Mouse (Mus musculus) spleen, adult 18-20 months (tissue): ENCODE results near the gene Nrgn.
A peak's percentile ranks its signal among the peaks of the same experiment; 100 is the strongest.

Source experiments
- DNase-seq, 2 experiments: peaks; one replicate each; pipeline ENCODE4 v3.0.0; 2022; ENCODE audit warnings: mixed read lengths in 2 of 2

The Nrgn gene

DNA sequence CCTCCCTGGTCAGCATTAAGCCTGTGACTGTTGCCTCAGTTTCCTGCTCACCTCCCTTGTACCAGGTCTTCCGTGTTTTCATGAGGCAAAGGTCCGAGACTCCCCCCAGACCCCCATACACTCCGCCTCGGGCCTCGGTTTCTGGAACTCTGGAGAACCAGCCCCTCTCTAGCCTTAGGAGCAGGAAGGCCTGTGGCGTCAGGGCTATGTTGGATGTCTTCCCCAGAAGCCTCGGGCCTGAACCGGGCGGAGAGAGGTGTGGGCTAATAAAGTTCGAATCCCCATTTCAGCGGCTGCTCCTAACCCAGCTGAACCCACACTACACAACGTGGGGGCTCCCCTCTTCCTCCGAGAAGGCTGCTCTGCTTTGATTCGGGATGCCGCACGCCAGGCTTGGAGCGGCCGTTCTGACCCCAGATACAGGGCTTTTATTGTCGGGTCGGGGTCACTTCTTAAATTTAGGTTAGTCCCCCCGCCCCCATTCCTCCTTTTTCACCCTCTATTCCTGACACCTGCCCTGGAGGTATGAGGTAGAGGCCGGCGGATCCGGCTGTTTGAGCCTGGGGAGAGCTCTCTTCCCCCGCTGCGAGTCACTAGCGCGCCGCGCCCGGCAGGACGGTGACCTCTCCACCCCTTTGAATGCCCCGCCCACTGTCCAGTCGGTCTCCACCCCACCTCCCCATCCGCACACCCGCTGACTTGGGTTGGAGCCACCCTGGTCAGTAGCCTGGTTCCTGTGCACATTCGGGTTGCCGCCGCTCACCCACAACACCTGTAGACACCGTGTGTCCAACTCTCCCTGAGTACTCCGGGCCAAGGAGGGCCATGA, 25.1 kb downstream of the Nrgn start, which contains the start of gene Esam:
Gene Esam (plus strand): TSS at position 683 of the 829 bp plus-strand sequence.
- peak in 1 of 2 experiments; percentile 26 for DNase-seq

DNA sequence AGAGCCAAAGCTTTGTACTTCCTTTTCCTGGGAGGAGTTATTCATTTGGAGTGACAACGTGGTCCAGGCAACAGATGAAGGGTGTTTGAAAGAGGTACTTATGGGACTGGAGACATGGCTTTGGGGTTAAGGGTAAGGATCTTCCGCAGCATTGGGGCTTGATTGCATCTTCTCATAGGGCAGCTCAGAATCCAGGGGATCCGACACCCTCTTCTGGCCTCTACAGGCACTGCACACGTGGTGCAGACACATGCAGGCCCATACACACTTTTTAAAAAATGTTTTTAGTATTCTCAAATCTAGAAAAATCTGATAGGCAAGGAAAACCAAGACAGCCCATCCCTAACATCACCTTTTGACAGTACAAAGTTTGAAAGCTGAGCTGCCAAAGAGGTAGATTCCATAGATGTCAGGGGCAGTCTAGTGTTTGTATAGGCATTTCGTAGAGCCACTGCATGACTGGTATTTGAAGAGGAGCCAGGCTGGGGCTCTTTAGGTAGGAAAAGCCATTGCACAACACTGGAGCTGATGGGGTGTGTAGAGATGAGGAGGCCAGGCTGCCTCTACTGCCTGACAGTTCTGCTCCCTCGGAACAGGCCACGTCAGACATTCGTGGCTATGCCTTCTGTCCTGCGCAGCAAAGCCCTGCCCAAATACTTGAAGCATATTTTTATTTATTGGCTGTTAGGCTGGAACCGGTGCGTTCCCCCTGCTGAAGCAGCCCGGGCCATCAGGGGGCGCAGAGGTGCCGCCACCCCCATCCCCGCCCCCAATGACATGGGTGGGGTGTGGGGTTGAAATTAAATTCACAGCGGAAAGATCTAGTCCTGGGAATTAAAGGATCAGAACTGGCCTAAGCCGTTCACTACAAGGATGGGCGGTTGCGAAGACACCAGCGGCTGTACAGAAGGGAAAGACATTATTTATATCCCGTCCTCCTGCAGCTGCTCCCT, 26.0 kb downstream of the Nrgn start:
- DNase-seq, result no peak

DNA sequence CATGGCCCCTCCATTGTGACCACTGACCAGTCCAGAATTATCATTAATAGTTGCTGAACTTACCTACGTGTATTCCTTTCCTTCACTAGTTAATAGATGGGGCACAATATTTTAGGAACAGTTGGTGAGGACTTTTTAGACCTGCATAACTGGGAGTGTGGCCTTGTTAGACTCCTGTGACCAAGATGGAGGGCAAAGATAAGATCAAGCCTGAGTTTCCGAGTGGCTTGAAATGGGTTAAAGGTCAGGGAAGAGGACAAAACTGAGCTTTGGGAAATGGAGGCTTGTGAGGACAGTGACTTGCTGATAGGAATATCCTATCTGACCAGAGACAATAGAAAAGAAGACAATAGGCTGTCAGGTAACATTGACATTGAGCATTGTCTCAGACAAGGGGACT, 27.2 kb downstream of the Nrgn start:
- DNase-seq, result no peak

DNA sequence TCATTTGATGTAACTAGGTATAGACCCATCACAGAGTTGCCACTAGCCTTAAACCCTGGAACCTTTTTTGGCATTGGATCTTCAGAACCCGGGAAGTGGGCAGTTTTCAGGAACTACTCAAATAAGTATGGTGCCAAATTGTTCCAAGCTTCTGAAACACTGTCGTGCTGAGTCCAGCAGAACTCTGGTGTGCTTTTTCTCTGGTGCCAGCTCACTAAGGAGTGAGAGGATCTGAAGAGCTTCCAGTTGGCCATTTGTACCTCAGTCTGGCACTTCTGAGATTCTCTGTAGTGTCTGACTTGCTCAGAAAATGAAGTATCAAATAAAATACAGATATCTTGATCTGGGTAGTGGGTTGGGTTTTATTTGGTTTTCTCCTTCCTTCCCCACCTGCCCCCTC, 32.7 kb downstream of the Nrgn start:
- DNase-seq, result no peak

DNA sequence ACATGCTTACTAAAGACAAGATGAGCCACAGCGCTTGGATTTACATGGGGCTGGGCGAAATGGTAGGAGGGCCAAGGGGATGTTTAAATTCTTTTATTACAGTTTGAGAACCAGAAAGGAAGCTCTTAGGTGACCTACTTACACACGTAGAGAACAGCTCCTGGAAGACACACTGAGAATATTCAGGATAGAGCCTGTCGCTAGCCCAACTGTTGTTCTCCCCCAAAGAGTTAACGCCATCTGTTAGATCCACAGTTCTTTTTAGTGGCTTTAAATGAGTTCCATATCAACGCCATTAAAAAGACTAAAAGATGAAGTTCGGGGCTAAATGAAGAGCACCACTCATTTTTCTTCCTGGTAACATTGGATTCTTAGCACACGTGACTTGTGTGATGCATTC, 33.7 kb downstream of the Nrgn start:
- no peak for DNase-seq

DNA sequence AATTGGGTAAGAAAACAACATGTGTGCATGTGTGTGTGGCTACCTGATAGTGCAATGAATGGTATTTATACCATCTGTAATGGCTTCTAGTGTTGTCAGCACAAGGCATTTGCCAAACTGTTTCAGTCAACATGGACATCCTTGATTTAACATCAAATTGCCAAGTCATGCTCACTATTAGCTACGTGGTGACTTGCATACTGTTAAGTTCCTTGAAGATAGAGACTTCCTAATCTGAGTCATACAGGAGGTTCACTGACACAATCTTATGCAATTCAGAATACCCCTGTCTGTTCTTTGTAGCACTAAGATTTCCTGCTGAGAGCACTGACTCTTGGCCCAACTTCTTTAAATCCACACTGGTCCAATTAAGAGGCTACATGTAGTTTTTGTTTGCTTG, 35.2 kb downstream of the Nrgn start:
- no peak for DNase-seq

DNA sequence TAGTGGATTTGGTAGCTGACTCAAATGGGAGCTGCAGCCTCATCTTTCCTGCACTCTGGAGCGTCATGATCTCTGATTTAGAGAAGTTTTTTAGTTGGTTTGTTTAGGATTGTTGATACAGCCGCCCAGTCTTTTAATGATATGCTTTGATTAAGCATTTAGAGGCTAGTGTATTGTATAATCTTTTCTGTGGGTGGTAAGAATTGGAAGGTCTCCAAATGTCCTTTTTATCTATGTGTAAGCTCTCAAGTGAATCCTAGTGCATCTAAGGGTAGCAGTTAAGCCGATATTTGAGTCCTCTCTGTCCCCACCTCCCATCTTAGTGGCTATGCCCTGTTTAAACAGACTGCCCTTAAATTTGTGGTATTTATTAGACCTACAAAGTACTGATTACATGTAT, 38.2 kb downstream of the Nrgn start:
- no peak for DNase-seq

DNA sequence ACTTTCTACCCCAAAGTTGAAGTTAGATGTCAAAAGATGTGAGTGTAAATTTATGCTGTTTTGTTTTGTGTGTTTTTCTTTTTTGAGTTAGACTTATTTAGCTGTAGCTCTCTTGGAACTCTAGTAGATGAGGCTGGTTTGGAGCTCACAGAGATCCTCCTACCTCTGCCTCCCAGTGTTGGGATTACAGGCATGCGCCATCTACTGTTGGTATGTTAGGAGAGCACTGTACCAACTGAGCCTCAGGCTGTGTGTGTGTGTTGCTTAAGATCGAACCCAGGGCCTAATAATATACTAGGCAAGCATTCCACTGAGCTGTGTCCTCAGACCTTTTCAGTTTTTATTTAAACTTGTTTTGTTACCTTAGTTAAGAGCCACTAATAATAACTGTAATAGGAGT, 40.6 kb downstream of the Nrgn start:
- no peak for DNase-seq

DNA sequence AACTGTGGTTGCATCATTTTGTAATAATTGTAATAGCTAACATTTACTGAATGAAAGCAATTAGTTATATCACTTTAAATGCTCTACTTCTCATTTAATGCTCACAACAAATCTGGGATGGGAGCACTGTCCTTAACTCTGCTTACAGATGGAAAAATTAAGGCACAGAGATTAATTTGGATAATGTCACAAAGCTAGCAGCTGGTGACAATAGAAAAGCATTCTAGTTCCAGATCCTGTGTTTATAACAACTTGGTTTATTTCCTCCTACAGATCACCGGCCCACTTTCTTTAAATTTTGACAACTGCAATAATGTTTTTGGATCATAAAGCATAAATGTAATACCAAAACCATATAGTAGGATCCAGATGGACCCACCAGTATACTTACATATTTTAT, 46.7 kb downstream of the Nrgn start:
- DNase-seq, result no peak

DNA sequence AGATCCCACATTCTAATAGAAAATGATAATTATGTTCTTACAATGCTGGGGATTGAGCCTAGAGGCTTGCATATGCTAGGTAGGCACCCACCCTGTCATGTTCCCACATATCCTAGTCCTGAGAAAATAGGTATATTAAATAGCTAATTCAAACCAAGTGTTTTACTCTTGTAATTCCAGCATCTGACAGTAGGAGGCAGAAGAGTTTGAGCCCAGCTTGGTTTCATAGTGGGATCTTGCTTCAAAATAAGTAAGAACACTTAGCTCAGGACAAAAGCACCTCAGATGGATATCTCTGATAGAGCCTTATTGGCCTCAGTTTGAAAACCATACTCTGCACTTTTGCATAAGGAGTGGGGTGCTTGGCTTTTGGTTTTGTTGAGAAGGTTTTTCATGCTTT, 48.4 kb downstream of the Nrgn start:
- no peak for DNase-seq

DNA sequence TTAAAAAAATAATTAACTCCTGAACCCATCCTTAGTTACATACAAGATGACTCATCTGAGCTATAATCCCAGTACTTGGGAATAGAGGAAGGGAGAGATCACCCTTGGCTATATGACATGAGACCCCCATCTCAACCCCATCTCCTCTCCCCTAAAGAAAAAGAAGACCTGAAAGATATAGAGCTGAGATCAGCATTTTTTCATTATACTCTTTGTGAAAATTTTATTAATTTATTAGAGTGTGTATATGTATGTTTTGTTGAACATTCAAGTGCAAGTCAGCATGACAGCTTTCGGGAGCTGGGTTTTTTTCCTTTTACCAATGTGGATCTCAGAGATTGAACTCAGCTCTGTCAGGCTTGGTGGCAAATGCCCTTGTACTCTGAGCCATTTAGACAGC, 51.5 kb downstream of the Nrgn start:
- DNase-seq, result no peak

DNA sequence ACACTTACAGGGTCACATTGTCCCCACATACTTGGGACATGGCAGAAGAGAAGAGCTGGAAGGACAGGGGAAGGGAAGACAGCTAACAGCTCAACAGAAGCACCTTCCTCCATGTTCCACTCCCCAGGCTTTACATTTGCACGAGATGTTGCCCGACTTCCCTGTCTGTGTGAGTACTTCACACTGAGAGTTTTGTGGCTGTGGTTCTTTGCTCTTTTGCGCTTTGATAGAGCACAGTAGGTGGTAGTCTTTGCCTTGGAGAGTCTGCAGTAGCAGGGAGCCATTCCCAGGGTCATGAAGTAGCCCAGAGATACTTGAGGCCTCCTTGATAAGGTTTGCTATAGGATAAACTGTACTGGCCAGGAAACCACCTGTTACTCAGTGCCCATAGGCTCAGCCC, 52.5 kb downstream of the Nrgn start:
- DNase-seq, result no peak

DNA sequence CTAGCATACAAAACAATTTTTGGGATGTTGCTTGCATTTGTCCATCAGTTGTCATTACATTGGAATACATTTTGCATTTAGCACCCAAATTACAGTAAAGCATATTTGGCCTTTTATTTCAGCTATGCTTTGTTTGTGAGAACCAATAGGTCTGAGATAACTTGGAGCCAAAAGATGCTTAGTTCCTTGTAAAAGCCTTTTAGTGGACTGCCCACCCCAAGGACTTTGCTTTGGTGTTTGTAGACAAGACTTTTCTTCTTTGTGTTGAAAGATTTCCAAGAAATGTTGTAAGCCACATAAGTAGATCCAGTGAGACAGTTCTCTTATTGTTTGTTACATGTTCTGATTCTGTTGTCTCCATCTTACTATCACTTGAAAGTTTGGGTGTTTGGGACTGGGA, 56.4 kb downstream of the Nrgn start:
- no peak for DNase-seq

DNA sequence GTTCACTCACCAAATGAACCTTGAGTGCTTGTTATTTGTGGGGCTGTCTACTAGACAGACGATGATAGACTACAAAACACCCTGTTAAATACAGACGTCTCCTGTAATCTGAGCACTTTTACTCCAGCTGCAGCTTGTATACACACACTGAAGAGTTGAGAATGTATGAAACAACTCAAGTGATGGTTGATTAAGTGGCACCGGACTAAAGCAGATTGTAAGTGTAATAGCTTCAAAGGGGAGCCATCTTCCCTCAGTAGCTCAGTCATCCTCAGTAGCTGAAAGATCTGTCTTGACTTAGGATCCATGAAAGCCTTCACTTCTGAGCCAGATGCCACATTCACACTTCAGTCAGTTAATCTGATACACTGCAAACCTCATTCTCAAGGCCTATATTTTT, 56.9 kb downstream of the Nrgn start:
- no peak for DNase-seq
